Mouse (Mus musculus) hindbrain, embryonic 16.5 days (tissue): ENCODE measurements at regions not wholly inside any gene's neighbourhood (a gene's known extent, or its start where the extent isn't known, plus 50 kb on each side); places are given as distances from the start of the nearest gene placed in this dataset.
"Not testable (repeated sequence)": the region's sequence is repeated elsewhere in the genome, so short reads cannot be mapped to it uniquely, and the experiment has no call there.

Experiments
- ATAC-seq: fragments of 200-750 bp; cut with Nextera tagmentation; 2 replicates; pipeline ENCODE4 v1.8.0; 2017; ENCODE audit warnings: moderate TSS enrichment, moderate library complexity
- H3K27ac ChIP-seq: fragments of 300-500 bp; sonication (generic); 2 replicates; pipeline ENCODE4 v1.5.1; 2014; ENCODE audit warnings: low read depth, mild to moderate bottlenecking, control low read depth, low read length, moderate library complexity
- H3K27me3 ChIP-seq: fragments of 300-500 bp; sonication (generic); replicated peaks from 2 replicates; pipeline ENCODE4 v1.6.1; 2014; ENCODE audit warnings: low read length; ENCODE audit not compliant: control insufficient read depth, insufficient read depth
- H3K36me3 ChIP-seq: fragments of 300-500 bp; sonication (generic); 2 replicates; pipeline ENCODE4 v1.6.1; 2014; ENCODE audit warnings: mild to moderate bottlenecking, low read length, moderate library complexity, mixed read lengths; ENCODE audit not compliant: control insufficient read depth, insufficient read depth
- H3K4me1 ChIP-seq: fragments of 300-500 bp; sonication (generic); 2 replicates; pipeline ENCODE4 v1.6.1; 2014; ENCODE audit warnings: low read depth, low read length; ENCODE audit not compliant: control insufficient read depth, insufficient read depth
- H3K4me2 ChIP-seq: fragments of 300-500 bp; sonication (generic); 2 replicates; pipeline ENCODE4 v1.6.1; 2014; ENCODE audit warnings: mild to moderate bottlenecking, low read length, control low read depth, moderate library complexity
- H3K4me3 ChIP-seq: fragments of 300-500 bp; sonication (generic); 2 replicates; pipeline ENCODE4 v1.5.1; 2014; ENCODE audit warnings: mild to moderate bottlenecking, low read length, control low read depth, moderate library complexity
- H3K9ac ChIP-seq: fragments of 300-500 bp; sonication (generic); 2 replicates; pipeline ENCODE4 v1.6.1; 2014; ENCODE audit warnings: low read depth, mild to moderate bottlenecking, control low read depth, low read length, moderate library complexity
- H3K9me3 ChIP-seq: fragments of 300-500 bp; sonication (generic); 2 replicates; pipeline ENCODE4 v1.6.1; 2014; ENCODE audit warnings: mild to moderate bottlenecking, low read length, moderate library complexity; ENCODE audit not compliant: control insufficient read depth
- whole genome bisulfite sequencing: fragments of 180-500 bp; shearing (Covaris S2); extraction: QIAGEN DNeasy Blood & Tissue Kit; methylation state at CpG from one replicate; pipeline ENCODE4 v1.1.7; 2014; 5-methylcytosine and 5-hydroxymethylcytosine counted together

- Histone ChIP-seq H3K27me3 (no peaks in the 10 kb centered on the region), H3K9ac (no peak overlapping the region), H3K4me2 (no peak overlapping the region), H3K9me3 (no peaks in the 10 kb centered on the region), H3K36me3 (no peaks in the 10 kb centered on the region), H3K27ac (no peak overlapping the region), H3K4me3 (no peak overlapping the region), H3K4me1 (no peaks in the 10 kb centered on the region)
- ATAC-seq, result no peak
Observed at GRCm38 (mm10) chr13:85988633-85989032, 58.1 kb downstream of the Cox7c start.

- Histone ChIP-seq H3K27ac (no peak overlapping the region), H3K4me3 (no peak overlapping the region), H3K27me3 (no peaks in the 10 kb centered on the region), H3K4me2 (no peak overlapping the region), H3K36me3 (no peaks in the 10 kb centered on the region), H3K9ac (no peak overlapping the region), H3K4me1 (no peaks in the 10 kb centered on the region), H3K9me3 (no peaks in the 10 kb centered on the region)
- no peak for ATAC-seq
- 76% methylated on average over 1 of the region's 1 CpGs for WGBS
Observed at GRCm38 (mm10) chr13:85982089-85982488, 64.6 kb downstream of the Cox7c start.

DNA sequence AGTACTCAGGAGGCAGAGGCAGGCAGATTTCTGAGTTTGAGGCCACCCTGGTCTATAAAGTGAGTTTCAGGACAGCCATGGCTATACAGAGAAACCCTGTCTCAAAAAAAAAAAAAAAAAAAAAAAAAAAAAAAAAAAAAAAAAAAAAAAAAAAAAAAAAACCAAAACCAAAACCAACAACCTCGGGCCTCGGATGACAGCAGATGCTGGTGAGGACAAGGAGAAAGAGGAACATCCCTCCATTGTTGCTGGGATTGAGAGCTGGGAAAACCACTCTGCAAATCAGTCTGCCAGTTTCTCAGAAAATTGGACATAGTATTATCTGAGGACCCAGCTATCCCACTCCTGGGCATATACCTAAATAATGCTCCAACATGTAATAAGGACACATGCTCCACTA is 82.7 kb downstream of the Cox7c start:
- not testable (repeated sequence) for H3K4me3 ChIP-seq, H3K4me2 ChIP-seq, H3K27ac ChIP-seq, H3K27me3 ChIP-seq, H3K9ac ChIP-seq, H3K36me3 ChIP-seq, H3K9me3 ChIP-seq, ATAC-seq, H3K4me1 ChIP-seq
- WGBS, result 89% methylated on average over 2 of the region's 2 CpGs

GRCm38 (mm10) chr13:85955284-85955683 is 91.4 kb downstream of the Cox7c start:
- no peak for ATAC-seq
- no peaks in the 10 kb centered on the region for H3K4me1 ChIP-seq
- no peaks in the 10 kb centered on the region for H3K9me3 ChIP-seq
- no peak overlapping the region for H3K27ac ChIP-seq
- no peaks in the 10 kb centered on the region for H3K27me3 ChIP-seq
- H3K4me2 ChIP-seq, result no peak overlapping the region
- H3K36me3 ChIP-seq, result no peaks in the 10 kb centered on the region
- no peak overlapping the region for H3K4me3 ChIP-seq
- no peak overlapping the region for H3K9ac ChIP-seq

GRCm38 (mm10) chr13:85952896-85953295 is 93.8 kb downstream of the Cox7c start:
- ATAC-seq, result no peak
- no peak overlapping the region for H3K9ac ChIP-seq
- H3K36me3 ChIP-seq, result no peaks in the 10 kb centered on the region
- H3K27ac ChIP-seq, result no peak overlapping the region
- no peaks in the 10 kb centered on the region for H3K27me3 ChIP-seq
- no peaks in the 10 kb centered on the region for H3K9me3 ChIP-seq
- WGBS, result 76% methylated on average over 6 of the region's 6 CpGs
- H3K4me2 ChIP-seq, result no peak overlapping the region
- H3K4me1 ChIP-seq, result no peaks in the 10 kb centered on the region
- H3K4me3 ChIP-seq, result no peak overlapping the region

DNA sequence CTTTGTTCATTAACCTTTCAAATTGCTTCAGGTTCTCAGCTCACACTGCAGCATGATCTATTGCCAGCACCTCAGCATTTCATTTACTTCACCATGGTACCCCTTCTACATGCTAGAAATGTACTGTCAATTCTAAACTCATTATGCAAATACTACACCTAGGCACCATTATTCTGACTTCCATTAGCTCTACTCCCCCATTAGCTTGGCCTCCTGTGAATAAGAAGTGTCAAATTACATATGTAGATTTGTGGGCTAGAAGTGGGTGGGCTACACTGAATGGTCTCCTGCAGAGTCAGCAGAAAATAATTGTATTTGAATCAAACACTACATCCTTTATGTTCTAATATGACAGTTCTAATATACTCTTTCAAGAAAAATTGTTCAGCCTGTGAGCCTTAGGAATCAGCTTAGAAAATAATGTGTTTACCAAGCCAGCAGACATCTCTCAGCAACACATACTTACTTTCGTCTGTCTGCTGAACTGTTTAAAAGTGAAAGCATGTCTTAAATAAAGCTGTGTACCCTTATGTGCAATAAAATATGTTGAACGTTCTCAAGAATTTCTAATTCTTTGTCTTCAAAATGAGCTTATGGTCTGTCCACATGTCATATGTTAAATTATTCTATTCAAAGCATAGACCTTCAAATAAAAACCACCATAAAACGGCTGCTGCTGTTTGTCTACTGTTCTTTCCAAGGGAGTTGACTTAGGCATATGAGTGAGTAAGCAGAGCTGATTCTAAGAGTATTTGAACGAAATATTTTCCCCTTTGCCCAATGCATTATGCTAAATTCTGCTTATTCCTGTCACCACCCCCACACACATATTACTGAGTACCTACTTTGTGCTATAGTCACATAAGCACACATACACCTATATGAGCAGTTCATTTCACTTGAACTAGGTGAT is 119.6 kb downstream of the Cox7c start:
- peak; percentile 95 for ATAC-seq
- H3K9ac ChIP-seq, result no peak overlapping the region
- 37% methylated on average over 4 of the region's 4 CpGs for WGBS
- H3K4me3 ChIP-seq, result no peak overlapping the region
- no peaks in the 10 kb centered on the region for H3K36me3 ChIP-seq
- H3K27me3 ChIP-seq, result no peaks in the 10 kb centered on the region
- no peak overlapping the region for H3K4me2 ChIP-seq
- H3K9me3 ChIP-seq, result no peaks in the 10 kb centered on the region
- H3K4me1 ChIP-seq, result peaks cover 3% of the 10 kb centered on the region
- H3K27ac ChIP-seq, result no peak overlapping the region

DNA sequence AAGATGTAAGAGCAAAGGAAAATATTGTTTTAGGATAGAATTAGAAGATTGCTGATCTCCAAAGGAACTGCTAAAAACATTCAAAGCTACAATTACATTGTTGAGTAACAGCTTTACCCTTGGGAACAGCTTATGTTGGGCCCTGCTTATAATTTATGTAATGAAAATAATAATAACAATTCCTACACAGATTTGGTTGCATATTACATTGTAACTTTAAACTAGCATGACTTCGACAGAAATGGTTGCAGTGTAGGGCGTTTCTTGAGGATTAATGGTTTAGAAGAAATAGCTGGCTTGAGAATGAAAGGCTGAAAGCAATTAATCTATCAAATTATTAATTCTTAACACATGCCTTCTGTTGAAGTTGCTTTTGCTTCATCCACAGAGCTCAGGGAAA is 120.4 kb downstream of the Cox7c start:
- Histone ChIP-seq H3K4me2 (no peak overlapping the region), H3K27ac (no peak overlapping the region)

GRCm38 (mm10) chr13:85922696-85923095 is 124.0 kb downstream of the Cox7c start:
- H3K4me3 ChIP-seq, result no peak overlapping the region
- no peak overlapping the region for H3K4me2 ChIP-seq
- H3K4me1 ChIP-seq, result peaks cover 3% of the 10 kb centered on the region
- H3K9me3 ChIP-seq, result no peaks in the 10 kb centered on the region
- H3K27me3 ChIP-seq, result no peaks in the 10 kb centered on the region
- 80% methylated on average over 2 of the region's 2 CpGs for WGBS
- no peak for ATAC-seq
- H3K36me3 ChIP-seq, result no peaks in the 10 kb centered on the region
- no peak overlapping the region for H3K9ac ChIP-seq
- no peak overlapping the region for H3K27ac ChIP-seq

More for the DNA sequence above, 120.4 kb downstream of the Cox7c start:
- H3K4me3 ChIP-seq, result no peak overlapping the region
- no peaks in the 10 kb centered on the region for H3K9me3 ChIP-seq
- H3K9ac ChIP-seq, result no peak overlapping the region
- ATAC-seq, result 0 out of 2 replicates have a peak, but pooled peaks have one; percentile 6
- peaks cover 3% of the 10 kb centered on the region for H3K4me1 ChIP-seq
- H3K27me3 ChIP-seq, result no peaks in the 10 kb centered on the region
- H3K36me3 ChIP-seq, result no peaks in the 10 kb centered on the region
- WGBS, result 40% methylated on average over 2 of the region's 2 CpGs

DNA sequence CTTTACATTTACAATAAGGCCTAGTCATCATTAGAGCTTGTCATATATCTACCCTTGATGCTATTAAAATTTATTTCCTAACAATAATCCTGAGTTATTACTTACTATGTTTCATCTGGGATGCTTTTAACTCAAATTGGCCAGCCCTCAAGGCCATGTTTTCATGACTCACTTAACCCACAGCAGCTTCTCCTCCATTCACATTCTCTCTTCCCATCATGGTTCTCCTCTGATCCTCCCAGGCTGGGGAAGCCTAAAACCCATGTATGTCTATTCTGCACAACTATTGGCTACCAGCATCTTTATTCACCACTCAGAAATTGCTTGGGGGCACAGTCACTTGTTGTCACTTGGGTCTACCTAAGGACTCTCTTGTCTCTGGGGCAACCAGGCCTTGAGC is 144.9 kb downstream of the Cox7c start:
- Histone ChIP-seq H3K36me3 (no peaks in the 10 kb centered on the region), H3K4me2 (no peak overlapping the region), H3K9ac (no peak overlapping the region), H3K4me3 (no peak overlapping the region), H3K27me3 (no peaks in the 10 kb centered on the region), H3K27ac (no peak overlapping the region), H3K4me1 (no peaks in the 10 kb centered on the region), H3K9me3 (no peaks in the 10 kb centered on the region)
- no peak for ATAC-seq
